Mouse (Mus musculus): ENCODE measurements around the gene Smlr1. TPM values are rescaled to one million over a fixed set of nuclear protein-coding genes. Genes with fewer than 3 reads are reported as not detected.

The Smlr1 gene
- 0.03 and 0.10 TPM in 2 replicates for polyA plus RNA-seq (2012; rRNA removed)

DNA sequence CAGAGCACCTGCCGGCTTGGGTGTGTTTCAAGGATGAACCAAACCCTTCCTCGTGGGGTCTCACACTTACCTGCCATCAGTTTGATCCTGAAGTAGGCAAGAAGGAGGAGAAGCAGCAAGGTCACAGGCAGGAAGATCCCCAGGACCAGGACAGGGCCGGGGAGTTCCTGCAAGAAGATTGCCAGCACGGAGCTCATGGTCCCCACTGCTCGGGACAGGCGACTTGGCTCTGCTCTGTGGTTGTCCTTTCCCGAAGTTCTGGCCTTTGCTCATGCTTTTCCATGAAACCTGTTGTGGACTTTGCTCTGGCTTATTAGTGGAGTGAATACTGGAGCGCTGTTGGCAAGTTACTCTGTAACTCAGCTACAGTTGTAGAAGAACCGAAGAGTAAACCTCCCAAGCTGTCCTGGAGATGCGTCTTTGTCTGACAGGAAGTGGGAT, at the start of gene Smlr1:
Gene Smlr1 (minus strand): TSS at position 377 of the 441 bp plus-strand sequence.
- TF ChIP-seq CTCF (IDR thresholded peaks at IDR 0.05; ENCODE audit: borderline replicate concordance, extremely low read depth, insufficient read depth, insufficient read length), result no peak
- DNase-seq (ENCODE audit: low read depth), result no peak

DNA sequence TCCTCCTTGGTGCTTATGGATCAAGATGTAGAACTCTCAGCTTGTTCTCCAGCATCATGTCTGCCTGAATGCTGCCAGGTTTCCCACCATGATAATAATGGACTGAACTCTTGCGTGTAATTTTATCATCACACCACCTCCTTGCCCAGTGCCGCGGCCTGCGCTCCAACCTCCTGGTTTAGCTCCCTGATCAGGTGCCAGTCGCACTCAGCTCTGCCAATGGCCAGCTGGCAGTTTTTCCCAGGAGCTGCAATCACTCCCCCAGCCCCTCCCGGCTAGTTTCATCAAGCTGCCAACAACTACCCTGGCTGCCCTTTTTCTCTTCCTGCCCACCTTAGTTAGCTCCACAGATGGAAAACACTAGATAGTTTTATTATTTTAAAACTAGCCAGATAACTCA, 48.8 kb upstream of the Smlr1 start:
- DNase-seq (ENCODE audit: low read depth), result peak; percentile 44
- TF ChIP-seq CTCF (IDR thresholded peaks at IDR 0.05; ENCODE audit: borderline replicate concordance, extremely low read depth, insufficient read depth, insufficient read length) (no peak), POLR2A (IDR thresholded peaks at IDR 0.05; ENCODE audit: borderline replicate concordance, extremely low read depth, insufficient read depth, insufficient read length, poor library complexity, severe bottlenecking) (no peak)

DNA sequence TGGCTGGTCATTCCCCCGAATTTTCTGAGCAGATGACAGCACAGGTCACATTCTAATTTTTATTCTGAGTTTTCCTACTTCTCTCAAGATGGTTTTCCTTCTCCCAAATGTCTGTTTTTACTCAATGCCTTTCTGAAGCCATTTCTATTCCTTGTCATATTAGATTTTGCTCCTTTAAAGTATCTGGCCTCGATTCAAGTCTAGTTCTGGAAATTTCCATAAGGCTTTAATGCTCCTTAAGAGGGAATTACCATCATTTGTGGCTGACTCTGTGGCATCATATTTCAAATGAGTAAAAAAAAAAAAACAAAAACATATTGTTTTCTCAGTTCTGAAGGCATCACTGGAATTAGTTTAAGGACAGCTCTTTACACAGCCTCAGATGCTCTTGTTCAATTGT, 44.0 kb upstream of the Smlr1 start:
- no peak for TF ChIP-seq POLR2A (IDR thresholded peaks at IDR 0.05; ENCODE audit: borderline replicate concordance, extremely low read depth, insufficient read depth, insufficient read length, poor library complexity, severe bottlenecking)
- no peak for TF ChIP-seq CTCF (IDR thresholded peaks at IDR 0.05; ENCODE audit: borderline replicate concordance, extremely low read depth, insufficient read depth, insufficient read length)
- DNase-seq (ENCODE audit: low read depth), result no peak

DNA sequence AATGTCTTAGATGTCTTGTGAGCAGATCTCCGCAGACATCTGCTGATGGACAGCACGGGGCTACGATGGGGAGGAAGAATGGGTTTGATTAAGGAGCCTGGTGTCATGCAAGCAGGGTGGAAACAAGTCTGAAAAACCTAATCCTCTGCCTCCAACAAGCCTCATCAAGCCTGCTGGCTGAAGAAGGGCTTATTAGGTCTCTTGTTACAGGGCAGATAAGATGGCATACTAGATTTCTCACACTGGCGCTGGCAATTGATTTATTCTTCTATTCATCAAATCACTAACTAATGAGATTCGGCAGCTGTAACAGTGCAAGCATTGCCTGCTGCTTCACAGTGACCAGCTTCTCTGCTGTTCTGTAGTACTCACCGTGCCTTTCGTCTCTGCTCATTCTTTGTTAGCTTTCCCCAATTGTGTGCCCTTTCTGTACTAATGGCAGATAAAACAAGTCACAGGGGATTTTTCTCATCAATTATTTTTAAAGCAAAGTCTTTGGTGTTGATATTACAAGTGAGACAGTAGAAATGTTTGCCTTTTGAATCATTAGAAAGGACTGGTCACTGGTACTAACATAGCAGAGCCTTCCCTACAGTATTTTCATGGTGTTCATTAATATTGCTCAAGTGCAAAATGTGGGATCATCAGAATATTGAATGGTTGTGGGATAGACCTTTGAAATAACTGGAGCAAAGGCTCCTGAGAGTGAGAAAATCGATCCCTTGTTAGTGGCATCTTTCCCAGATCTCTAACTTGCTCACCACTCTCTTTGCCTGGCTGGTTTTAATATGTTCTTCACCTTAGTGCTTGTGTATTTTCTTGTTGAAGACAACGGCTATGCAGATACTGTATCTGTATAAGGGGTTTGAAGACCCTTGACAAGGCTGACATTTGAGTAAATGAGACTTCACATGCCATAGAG, 35.5 kb upstream of the Smlr1 start:
- DNase-seq (ENCODE audit: low read depth), result peak; percentile 87
- TF ChIP-seq CTCF (IDR thresholded peaks at IDR 0.05; ENCODE audit: borderline replicate concordance, extremely low read depth, insufficient read depth, insufficient read length) (no peak), POLR2A (IDR thresholded peaks at IDR 0.05; ENCODE audit: borderline replicate concordance, extremely low read depth, insufficient read depth, insufficient read length, poor library complexity, severe bottlenecking) (no peak)

DNA sequence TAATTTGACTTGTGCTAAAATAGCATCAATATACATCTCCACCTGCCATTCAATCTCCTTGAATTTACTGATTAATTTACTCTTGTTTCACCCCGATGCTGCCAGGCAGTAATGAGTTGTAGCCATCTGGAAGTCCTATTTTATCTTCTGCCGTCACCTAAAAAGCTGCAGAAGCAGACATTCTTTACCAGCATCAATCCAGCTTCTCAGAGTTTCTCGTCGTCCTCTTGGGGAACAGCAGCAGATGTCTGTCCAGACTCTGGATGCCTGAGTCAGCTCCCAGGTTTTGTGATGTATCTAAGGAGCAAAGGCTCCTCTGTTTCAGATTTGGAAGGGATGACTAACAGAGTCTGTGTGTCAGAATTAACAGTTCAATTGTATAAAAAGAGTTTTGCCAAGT, 16.9 kb upstream of the Smlr1 start:
- peak; percentile 43 for DNase-seq (ENCODE audit: low read depth)
- TF ChIP-seq POLR2A (IDR thresholded peaks at IDR 0.05; ENCODE audit: borderline replicate concordance, extremely low read depth, insufficient read depth, insufficient read length, poor library complexity, severe bottlenecking) (no peak), CTCF (IDR thresholded peaks at IDR 0.05; ENCODE audit: borderline replicate concordance, extremely low read depth, insufficient read depth, insufficient read length) (no peak)

DNA sequence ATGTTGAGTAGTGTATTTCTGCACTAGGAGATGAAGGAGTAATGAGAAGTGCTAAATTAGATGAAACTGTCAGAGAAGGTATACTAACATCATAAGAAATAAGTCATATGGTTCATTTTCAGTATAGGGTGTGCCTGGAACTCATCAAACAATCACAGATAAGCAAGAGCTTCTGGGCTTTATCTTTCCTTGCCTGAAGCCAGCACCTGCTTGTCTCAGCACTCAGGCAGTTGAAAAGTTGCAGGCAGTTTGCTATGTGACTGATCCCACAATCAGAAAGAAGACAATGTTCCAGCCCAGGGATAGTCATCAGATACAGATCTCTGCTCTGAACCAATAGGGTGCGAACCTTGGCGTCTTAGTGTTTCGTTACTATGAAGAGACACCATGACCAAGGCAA, 5.0 kb upstream of the Smlr1 start:
- no peak for DNase-seq (ENCODE audit: low read depth)
- TF ChIP-seq POLR2A (IDR thresholded peaks at IDR 0.05; ENCODE audit: borderline replicate concordance, extremely low read depth, insufficient read depth, insufficient read length, poor library complexity, severe bottlenecking), result no peak
- no peak for TF ChIP-seq CTCF (IDR thresholded peaks at IDR 0.05; ENCODE audit: borderline replicate concordance, extremely low read depth, insufficient read depth, insufficient read length)

DNA sequence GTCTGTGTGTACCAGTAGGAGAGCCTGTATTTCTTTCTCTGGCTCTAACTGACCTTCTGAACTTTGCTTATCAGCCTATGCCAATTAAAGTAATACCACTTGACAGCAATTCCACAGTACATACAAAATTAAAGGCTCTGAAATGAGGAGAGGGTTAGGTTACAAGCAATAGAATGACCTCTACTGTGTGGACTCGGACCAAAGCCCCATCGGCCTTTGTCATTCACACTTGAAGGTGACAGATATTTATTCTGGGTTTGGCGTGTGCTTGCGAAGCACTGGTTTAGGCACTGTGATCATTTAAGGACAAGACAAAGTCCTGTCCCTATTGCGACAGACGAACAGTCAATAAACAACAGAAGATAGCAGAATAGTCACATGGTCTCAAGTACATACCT, 3.7 kb upstream of the Smlr1 start:
- TF ChIP-seq CTCF (IDR thresholded peaks at IDR 0.05; ENCODE audit: borderline replicate concordance, extremely low read depth, insufficient read depth, insufficient read length) (no peak), POLR2A (IDR thresholded peaks at IDR 0.05; ENCODE audit: borderline replicate concordance, extremely low read depth, insufficient read depth, insufficient read length, poor library complexity, severe bottlenecking) (no peak)
- DNase-seq (ENCODE audit: low read depth), result no peak

DNA sequence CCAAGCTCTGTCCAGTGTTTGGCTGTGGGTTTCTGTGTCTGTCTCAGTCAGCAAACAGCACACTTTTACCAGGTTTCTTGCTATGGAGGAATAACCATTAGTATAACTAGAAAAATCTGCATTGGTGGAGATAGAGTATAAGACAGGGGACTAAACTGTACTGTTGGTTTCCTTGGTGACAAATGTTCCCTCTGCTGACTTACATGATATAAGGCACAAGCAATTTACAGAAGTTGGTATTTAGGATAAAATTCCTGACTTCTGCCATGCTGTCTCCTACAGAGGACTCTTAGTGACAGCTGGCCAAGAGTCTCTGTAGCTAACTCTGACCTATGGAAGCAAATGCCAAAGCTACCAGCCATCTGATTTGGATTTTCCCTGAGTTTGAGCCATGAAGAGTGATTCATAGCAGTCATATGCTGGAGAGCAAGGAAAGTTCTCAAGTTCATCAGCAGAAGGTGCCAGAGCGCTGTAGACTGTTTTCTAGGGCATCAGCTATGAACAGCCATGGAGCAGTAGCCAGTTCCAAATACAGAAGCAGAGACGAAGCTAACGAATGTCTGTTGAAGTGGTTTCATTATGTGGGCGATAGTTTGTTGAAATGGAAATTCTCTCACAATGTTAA, 3.2 kb upstream of the Smlr1 start:
- DNase-seq (ENCODE audit: low read depth), result peak; percentile 42
- TF ChIP-seq CTCF (IDR thresholded peaks at IDR 0.05; ENCODE audit: borderline replicate concordance, extremely low read depth, insufficient read depth, insufficient read length), result peak; percentile 28; the same call in 1 of the 2 replicates
- TF ChIP-seq POLR2A (IDR thresholded peaks at IDR 0.05; ENCODE audit: borderline replicate concordance, extremely low read depth, insufficient read depth, insufficient read length, poor library complexity, severe bottlenecking), result no peak

DNA sequence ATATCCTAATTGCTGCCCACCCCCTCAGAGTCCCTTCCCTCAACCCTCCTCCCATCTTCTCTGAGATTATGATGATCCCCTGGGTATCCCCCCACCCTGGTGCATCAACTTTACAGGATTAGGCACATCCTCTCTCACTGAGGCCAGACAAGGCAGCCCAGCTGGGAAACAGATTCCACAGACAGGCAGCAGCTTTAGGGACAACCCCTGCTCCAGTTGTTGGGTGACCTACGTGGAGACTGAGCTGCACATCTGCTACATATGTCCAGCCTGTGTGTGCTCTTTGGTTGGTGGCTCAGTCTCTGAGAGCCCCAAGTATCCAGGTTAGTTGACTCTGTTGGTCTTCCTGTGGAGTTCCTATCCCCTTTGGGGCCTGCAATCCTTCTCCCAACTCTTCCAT, 2.7 kb upstream of the Smlr1 start:
- TF ChIP-seq POLR2A (IDR thresholded peaks at IDR 0.05; ENCODE audit: borderline replicate concordance, extremely low read depth, insufficient read depth, insufficient read length, poor library complexity, severe bottlenecking) (no peak), CTCF (IDR thresholded peaks at IDR 0.05; ENCODE audit: borderline replicate concordance, extremely low read depth, insufficient read depth, insufficient read length) (no peak)
- DNase-seq (ENCODE audit: low read depth), result no peak

DNA sequence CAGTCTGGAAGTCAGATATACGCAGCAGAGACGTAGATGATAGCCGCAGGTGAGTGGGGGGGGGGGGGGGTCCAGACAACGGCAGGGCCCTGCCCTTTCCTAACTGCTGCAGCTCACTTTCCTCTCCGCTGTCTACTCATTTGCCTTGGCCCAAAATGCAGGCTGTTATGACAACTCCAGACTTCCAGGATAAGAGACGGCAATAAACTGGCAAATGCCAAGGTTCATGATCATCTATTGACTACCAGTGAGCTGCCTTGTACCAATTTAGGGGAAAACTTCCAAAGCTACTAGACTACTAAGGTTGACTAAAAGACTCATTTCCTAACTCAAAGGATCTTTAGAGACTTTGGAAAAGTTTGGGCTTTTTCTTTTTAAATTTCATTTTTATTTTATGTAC, 554 bp upstream of the Smlr1 start:
- no peak for DNase-seq (ENCODE audit: low read depth)
- no peak for TF ChIP-seq CTCF (IDR thresholded peaks at IDR 0.05; ENCODE audit: borderline replicate concordance, extremely low read depth, insufficient read depth, insufficient read length)
- no peak for TF ChIP-seq POLR2A (IDR thresholded peaks at IDR 0.05; ENCODE audit: borderline replicate concordance, extremely low read depth, insufficient read depth, insufficient read length, poor library complexity, severe bottlenecking)

DNA sequence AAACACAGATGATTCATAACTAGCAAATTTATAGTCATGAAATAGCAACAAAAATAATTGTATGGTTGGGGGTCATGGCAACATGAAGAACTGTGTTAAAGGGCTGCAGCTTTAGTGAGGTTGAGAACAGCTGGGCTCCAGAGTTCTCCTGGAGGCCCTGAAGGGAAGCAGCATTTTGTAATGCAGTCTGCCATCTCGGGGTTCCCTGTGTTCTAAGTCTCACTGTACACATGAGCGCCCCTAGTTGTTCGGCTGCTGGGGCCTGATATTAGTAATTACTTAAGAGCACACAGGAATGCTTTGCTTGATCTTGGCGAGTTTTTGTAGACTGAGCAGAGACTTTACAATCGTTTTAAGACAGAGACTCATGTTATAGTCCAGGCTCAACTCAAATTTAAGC, 1.6 kb downstream of the Smlr1 start:
- TF ChIP-seq POLR2A (IDR thresholded peaks at IDR 0.05; ENCODE audit: borderline replicate concordance, extremely low read depth, insufficient read depth, insufficient read length, poor library complexity, severe bottlenecking) (no peak), CTCF (IDR thresholded peaks at IDR 0.05; ENCODE audit: borderline replicate concordance, extremely low read depth, insufficient read depth, insufficient read length) (no peak)
- no peak for DNase-seq (ENCODE audit: low read depth)
